Mouse (Mus musculus): ENCODE measurements at regions not wholly inside any gene's neighbourhood (a gene's known extent, or its start where the extent isn't known, plus 50 kb on each side); places are given as distances from the start of the nearest gene placed in this dataset.

DNA sequence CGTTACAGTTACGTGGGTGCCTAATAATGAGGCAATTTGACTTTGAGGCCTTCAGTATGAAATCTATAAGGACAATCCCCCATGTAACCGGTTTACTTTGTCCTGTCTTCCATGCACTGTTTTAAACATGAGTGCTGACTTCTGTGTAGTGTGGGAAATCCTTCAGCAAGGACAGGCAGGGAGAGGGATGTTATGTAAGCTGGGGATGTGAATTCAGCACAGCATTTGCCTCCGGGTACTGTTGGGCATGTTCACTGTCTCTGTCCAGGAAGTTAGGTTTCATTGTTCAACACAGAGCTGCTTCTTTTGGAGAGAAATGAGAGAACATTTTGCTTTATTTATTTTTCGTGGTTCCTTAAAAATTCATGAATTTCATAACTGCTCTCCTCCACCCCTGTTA is 322.7 kb downstream of the Rnf144a start:
- H3K27me3 ChIP-seq (ENCODE audit: control insufficient read depth, insufficient read depth, low read length, poor library complexity, severe bottlenecking), result no peaks in the 10 kb centered on the region
- no peak for TF ChIP-seq CTCF (IDR thresholded peaks at IDR 0.05; ENCODE audit: low read depth, low read length)
- no peaks in the 10 kb centered on the region for H3K36me3 ChIP-seq (ENCODE audit: control insufficient read depth, insufficient read depth, low read length, poor library complexity, severe bottlenecking)
- no peak overlapping the region for H3K27ac ChIP-seq (ENCODE audit: insufficient read depth, low read length)
- no peak overlapping the region for H3K4me3 ChIP-seq (ENCODE audit: low read depth, low read length)
- no peak overlapping the region for H3K9ac ChIP-seq (ENCODE audit: low read depth, poor library complexity, severe bottlenecking)
- H3K9me3 ChIP-seq (replicated peaks; ENCODE audit: control insufficient read depth, insufficient read depth, low read length, poor library complexity, severe bottlenecking), result no peaks in the 10 kb centered on the region
- H3K4me1 ChIP-seq (ENCODE audit: control insufficient read depth, insufficient read depth, low read length), result no peaks in the 10 kb centered on the region

DNA sequence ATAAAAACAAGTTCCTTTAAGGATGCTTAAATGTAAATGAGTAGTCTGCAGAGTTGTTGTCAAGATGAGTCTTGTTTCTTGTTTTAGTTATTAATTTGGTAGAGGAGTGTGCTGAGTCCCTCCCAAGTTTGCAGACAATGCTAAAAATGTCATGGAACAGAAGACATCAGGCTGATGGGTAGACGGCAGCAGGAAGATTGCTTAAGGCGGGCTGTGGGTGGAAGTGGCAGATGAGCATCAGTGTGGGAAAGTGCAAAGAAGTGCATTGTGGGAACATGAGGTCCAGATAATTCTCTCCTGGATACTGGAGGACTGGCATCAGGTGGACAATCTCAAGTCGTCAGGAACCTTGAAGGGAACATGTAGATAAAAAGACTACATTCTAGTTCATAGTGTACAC is 323.2 kb downstream of the Rnf144a start:
- no peak overlapping the region for H3K4me3 ChIP-seq (ENCODE audit: low read depth, low read length)
- TF ChIP-seq EP300 (IDR thresholded peaks at IDR 0.05; ENCODE audit: insufficient read depth, low read depth, low read length) (no peak), POLR2A (IDR thresholded peaks at IDR 0.05; ENCODE audit: insufficient read depth, low read length) (no peak), CTCF (IDR thresholded peaks at IDR 0.05; ENCODE audit: low read depth, low read length) (no peak)
- no peak overlapping the region for H3K27ac ChIP-seq (ENCODE audit: insufficient read depth, low read length)
- H3K9me3 ChIP-seq (replicated peaks; ENCODE audit: control insufficient read depth, insufficient read depth, low read length, poor library complexity, severe bottlenecking), result no peaks in the 10 kb centered on the region
- H3K27me3 ChIP-seq (ENCODE audit: control insufficient read depth, insufficient read depth, low read length, poor library complexity, severe bottlenecking), result no peaks in the 10 kb centered on the region
- H3K4me1 ChIP-seq (ENCODE audit: control insufficient read depth, insufficient read depth, low read length), result no peaks in the 10 kb centered on the region
- H3K36me3 ChIP-seq (ENCODE audit: control insufficient read depth, insufficient read depth, low read length, poor library complexity, severe bottlenecking), result no peaks in the 10 kb centered on the region
- H3K9ac ChIP-seq (ENCODE audit: low read depth, poor library complexity, severe bottlenecking), result no peak overlapping the region

DNA sequence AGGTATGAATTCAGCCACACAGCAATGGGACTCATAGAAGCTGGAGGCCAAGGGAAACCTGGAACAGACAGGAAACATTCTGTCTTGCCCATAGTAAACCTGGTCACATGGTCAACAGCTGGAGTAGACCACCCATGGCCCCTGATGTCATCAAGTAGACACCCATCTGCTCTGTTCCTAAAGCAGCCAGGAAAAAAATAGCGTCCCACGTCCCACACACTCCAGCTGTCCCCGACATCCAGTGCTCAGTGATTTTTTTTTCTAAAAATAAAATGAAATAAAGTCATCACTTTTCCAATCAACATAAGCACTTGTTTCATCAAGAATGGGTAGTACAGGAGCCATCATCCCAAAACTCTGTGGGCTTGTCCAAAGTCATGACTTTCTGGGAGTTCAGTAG is 326.7 kb downstream of the Rnf144a start:
- no peaks in the 10 kb centered on the region for H3K9me3 ChIP-seq (replicated peaks; ENCODE audit: control insufficient read depth, insufficient read depth, low read length, poor library complexity, severe bottlenecking)
- H3K4me1 ChIP-seq (ENCODE audit: control insufficient read depth, insufficient read depth, low read length), result no peaks in the 10 kb centered on the region
- no peaks in the 10 kb centered on the region for H3K36me3 ChIP-seq (ENCODE audit: control insufficient read depth, insufficient read depth, low read length, poor library complexity, severe bottlenecking)
- no peak overlapping the region for H3K27ac ChIP-seq (ENCODE audit: insufficient read depth, low read length)
- no peak overlapping the region for H3K9ac ChIP-seq (ENCODE audit: low read depth, poor library complexity, severe bottlenecking)
- TF ChIP-seq POLR2A (IDR thresholded peaks at IDR 0.05; ENCODE audit: insufficient read depth, low read length) (no peak), EP300 (IDR thresholded peaks at IDR 0.05; ENCODE audit: insufficient read depth, low read depth, low read length) (no peak), CTCF (IDR thresholded peaks at IDR 0.05; ENCODE audit: low read depth, low read length) (no peak)
- H3K4me3 ChIP-seq (ENCODE audit: low read depth, low read length), result no peak overlapping the region
- no peaks in the 10 kb centered on the region for H3K27me3 ChIP-seq (ENCODE audit: control insufficient read depth, insufficient read depth, low read length, poor library complexity, severe bottlenecking)

DNA sequence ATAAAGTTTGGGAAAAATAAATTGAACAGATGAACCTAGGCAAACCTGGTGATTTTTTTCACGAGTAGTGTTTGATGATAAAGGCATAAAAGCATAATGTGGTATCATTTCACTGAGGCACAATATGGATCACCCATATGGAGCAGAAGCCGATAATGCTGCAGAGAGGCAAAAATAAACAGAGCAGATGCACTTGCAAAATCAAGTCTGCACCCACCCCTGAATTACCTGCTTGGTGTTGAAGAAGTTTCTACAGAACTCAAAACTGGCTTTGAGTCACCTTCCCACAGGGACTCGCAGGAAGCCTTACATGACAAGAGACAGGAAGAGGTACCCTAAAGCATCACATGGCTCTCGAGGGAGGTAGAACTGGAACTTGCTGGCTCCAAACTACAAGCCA is 328.1 kb downstream of the Rnf144a start:
- no peaks in the 10 kb centered on the region for H3K36me3 ChIP-seq (ENCODE audit: control insufficient read depth, insufficient read depth, low read length, poor library complexity, severe bottlenecking)
- H3K9ac ChIP-seq (ENCODE audit: low read depth, poor library complexity, severe bottlenecking), result no peak overlapping the region
- H3K4me1 ChIP-seq (ENCODE audit: control insufficient read depth, insufficient read depth, low read length), result no peaks in the 10 kb centered on the region
- H3K4me3 ChIP-seq (ENCODE audit: low read depth, low read length), result no peak overlapping the region
- no peaks in the 10 kb centered on the region for H3K27me3 ChIP-seq (ENCODE audit: control insufficient read depth, insufficient read depth, low read length, poor library complexity, severe bottlenecking)
- TF ChIP-seq CTCF (IDR thresholded peaks at IDR 0.05; ENCODE audit: low read depth, low read length), result no peak
- TF ChIP-seq EP300 (IDR thresholded peaks at IDR 0.05; ENCODE audit: insufficient read depth, low read depth, low read length), result no peak
- TF ChIP-seq POLR2A (IDR thresholded peaks at IDR 0.05; ENCODE audit: insufficient read depth, low read length), result no peak
- H3K27ac ChIP-seq (ENCODE audit: insufficient read depth, low read length), result no peak overlapping the region
- H3K9me3 ChIP-seq (replicated peaks; ENCODE audit: control insufficient read depth, insufficient read depth, low read length, poor library complexity, severe bottlenecking), result no peaks in the 10 kb centered on the region

DNA sequence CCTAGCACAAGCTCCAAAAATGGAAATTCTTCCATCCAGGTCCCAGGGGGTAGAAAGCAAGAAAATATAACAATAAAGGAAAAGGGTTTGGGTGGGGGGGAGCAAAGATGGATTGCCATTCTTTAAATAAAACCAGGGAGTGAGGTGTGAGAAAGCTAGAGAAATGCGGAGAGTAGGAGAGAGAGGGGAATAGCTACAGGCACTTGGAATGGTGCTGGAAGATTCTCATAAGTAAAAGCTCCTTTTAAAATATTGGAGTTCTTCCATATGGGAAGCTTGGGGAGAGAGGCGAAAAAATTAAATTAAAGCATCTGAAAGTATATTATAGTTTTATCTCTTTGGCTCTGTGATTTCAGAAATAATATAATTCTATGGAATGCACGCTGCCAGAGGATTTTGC is 328.6 kb downstream of the Rnf144a start:
- no peaks in the 10 kb centered on the region for H3K36me3 ChIP-seq (ENCODE audit: control insufficient read depth, insufficient read depth, low read length, poor library complexity, severe bottlenecking)
- no peaks in the 10 kb centered on the region for H3K27me3 ChIP-seq (ENCODE audit: control insufficient read depth, insufficient read depth, low read length, poor library complexity, severe bottlenecking)
- TF ChIP-seq POLR2A (IDR thresholded peaks at IDR 0.05; ENCODE audit: insufficient read depth, low read length), result no peak
- TF ChIP-seq CTCF (IDR thresholded peaks at IDR 0.05; ENCODE audit: low read depth, low read length), result no peak
- no peak for TF ChIP-seq EP300 (IDR thresholded peaks at IDR 0.05; ENCODE audit: insufficient read depth, low read depth, low read length)
- H3K4me3 ChIP-seq (ENCODE audit: low read depth, low read length), result no peak overlapping the region
- no peak overlapping the region for H3K9ac ChIP-seq (ENCODE audit: low read depth, poor library complexity, severe bottlenecking)
- no peaks in the 10 kb centered on the region for H3K4me1 ChIP-seq (ENCODE audit: control insufficient read depth, insufficient read depth, low read length)
- H3K27ac ChIP-seq (ENCODE audit: insufficient read depth, low read length), result no peak overlapping the region
- H3K9me3 ChIP-seq (replicated peaks; ENCODE audit: control insufficient read depth, insufficient read depth, low read length, poor library complexity, severe bottlenecking), result no peaks in the 10 kb centered on the region

DNA sequence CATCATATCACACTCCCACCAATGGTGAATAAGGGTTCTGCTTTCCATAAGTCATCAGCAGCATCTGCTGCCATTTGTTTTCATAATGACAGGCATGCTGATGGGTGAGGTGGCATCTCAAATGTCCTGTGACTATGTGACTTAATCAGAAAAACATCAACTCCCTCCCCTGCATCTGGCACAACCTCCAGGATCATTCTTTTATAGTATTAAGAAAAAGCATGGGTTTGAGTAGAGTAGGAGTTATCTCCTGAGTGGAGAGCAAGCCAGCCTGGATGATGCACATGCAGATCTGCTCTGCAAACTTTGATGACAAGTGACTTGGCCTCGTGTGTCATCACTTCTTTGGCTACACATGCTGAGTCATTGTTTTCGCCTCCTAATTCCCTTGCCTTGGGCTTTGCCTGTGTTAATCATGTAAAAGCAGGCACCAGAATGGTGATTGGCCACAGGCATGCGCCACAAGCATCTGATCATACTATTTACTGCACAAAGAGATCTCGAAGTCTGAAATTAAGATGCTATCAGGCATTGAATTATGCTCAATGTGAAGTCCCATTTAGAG is 335.9 kb downstream of the Rnf144a start:
- H3K9ac ChIP-seq (ENCODE audit: low read depth, poor library complexity, severe bottlenecking), result no peak overlapping the region
- no peak for TF ChIP-seq CTCF (IDR thresholded peaks at IDR 0.05; ENCODE audit: low read depth, low read length)
- TF ChIP-seq POLR2A (IDR thresholded peaks at IDR 0.05; ENCODE audit: insufficient read depth, low read length), result no peak
- TF ChIP-seq EP300 (IDR thresholded peaks at IDR 0.05; ENCODE audit: insufficient read depth, low read depth, low read length), result no peak
- no peak overlapping the region for H3K27ac ChIP-seq (ENCODE audit: insufficient read depth, low read length)
- H3K9me3 ChIP-seq (replicated peaks; ENCODE audit: control insufficient read depth, insufficient read depth, low read length, poor library complexity, severe bottlenecking), result no peaks in the 10 kb centered on the region
- no peaks in the 10 kb centered on the region for H3K4me1 ChIP-seq (ENCODE audit: control insufficient read depth, insufficient read depth, low read length)
- no peaks in the 10 kb centered on the region for H3K36me3 ChIP-seq (ENCODE audit: control insufficient read depth, insufficient read depth, low read length, poor library complexity, severe bottlenecking)
- no peak overlapping the region for H3K4me3 ChIP-seq (ENCODE audit: low read depth, low read length)
- no peaks in the 10 kb centered on the region for H3K27me3 ChIP-seq (ENCODE audit: control insufficient read depth, insufficient read depth, low read length, poor library complexity, severe bottlenecking)
